Mouse (Mus musculus): Measurements from ENCODE around the gene Platr25. TPM values are rescaled to one million over a fixed set of nuclear protein-coding genes. Genes with fewer than 3 reads are reported as not detected.
A peak's percentile ranks its signal among the peaks of the same experiment; 100 is the strongest.
"Not testable (repeated sequence)": the region's sequence is repeated elsewhere in the genome, so short reads cannot be mapped to it uniquely, and the experiment has no call there.

Gene Platr25
- polyA plus RNA-seq, 1 experiment from 2014 or later, result 23.5 TPM

GRCm38 (mm10) chr13:62684608-62685286 is 75.8 kb downstream of the Platr25 start:
- Histone ChIP-seq H3K9ac (ENCODE audit: low read length) (peak overlapping the region; percentile 68), H3K4me2 (ENCODE audit: low read depth, low read length) (peak overlapping the region; percentile 51), H3K4me3 (replicated peaks; ENCODE audit: low read length) (peak overlapping the region; percentile 54)
- not testable (repeated sequence) for H3K4me1 ChIP-seq (ENCODE audit: control insufficient read depth, insufficient read depth, low read length); H3K9me3 ChIP-seq (replicated peaks; ENCODE audit: control insufficient read depth, low read length); H3K36me3 ChIP-seq (ENCODE audit: control insufficient read depth, insufficient read depth, low read length); H3K27ac ChIP-seq (ENCODE audit: low read length); H3K27me3 ChIP-seq (ENCODE audit: control insufficient read depth, insufficient read depth, low read length)
- WGBS, result 1% methylated on average over 17 of the region's 20 CpGs
- ATAC-seq (ENCODE audit: insufficient read depth, low FRiP score), result peak; percentile 94

- WGBS, result 20% methylated on average over 8 of the region's 8 CpGs
- Histone ChIP-seq H3K4me1 (ENCODE audit: control insufficient read depth, insufficient read depth, low read length) (no peaks in the 10 kb centered on the region), H3K9ac (ENCODE audit: low read length) (peak overlapping the region; percentile 73), H3K4me3 (replicated peaks; ENCODE audit: low read length) (peak overlapping the region; percentile 60), H3K9me3 (replicated peaks; ENCODE audit: control insufficient read depth, low read length) (no peaks in the 10 kb centered on the region), H3K27me3 (ENCODE audit: control insufficient read depth, insufficient read depth, low read length) (no peaks in the 10 kb centered on the region), H3K4me2 (ENCODE audit: low read depth, low read length) (peak overlapping the region; percentile 54), H3K36me3 (ENCODE audit: control insufficient read depth, insufficient read depth, low read length) (no peaks in the 10 kb centered on the region), H3K27ac (ENCODE audit: low read length) (no peak overlapping the region)
- ATAC-seq (ENCODE audit: insufficient read depth, low FRiP score), result no peak; the same call in 1 of the 2 replicates
These were observed 107.2 kb downstream of the Platr25 start for GRCm38 (mm10) chr13:62653369-62653743.

GRCm38 (mm10) chr13:62652681-62653368 is 107.7 kb downstream of the Platr25 start:
- Histone ChIP-seq H3K4me3 (replicated peaks; ENCODE audit: low read length) (peak overlapping the region; percentile 60), H3K4me2 (ENCODE audit: low read depth, low read length) (peak overlapping the region; percentile 54), H3K9ac (ENCODE audit: low read length) (peak overlapping the region; percentile 73)
- not testable (repeated sequence) for H3K4me1 ChIP-seq (ENCODE audit: control insufficient read depth, insufficient read depth, low read length); H3K9me3 ChIP-seq (replicated peaks; ENCODE audit: control insufficient read depth, low read length); H3K27me3 ChIP-seq (ENCODE audit: control insufficient read depth, insufficient read depth, low read length); H3K27ac ChIP-seq (ENCODE audit: low read length); H3K36me3 ChIP-seq (ENCODE audit: control insufficient read depth, insufficient read depth, low read length)
- 1% methylated on average over 16 of the region's 16 CpGs for WGBS
- ATAC-seq (ENCODE audit: insufficient read depth, low FRiP score), result peak; percentile 98

GRCm38 (mm10) chr13:62627071-62627470 is 133.4 kb downstream of the Platr25 start:
- not testable (repeated sequence) for H3K27ac ChIP-seq (ENCODE audit: low read length); ATAC-seq (ENCODE audit: insufficient read depth, low FRiP score); H3K9ac ChIP-seq (ENCODE audit: low read length); H3K36me3 ChIP-seq (ENCODE audit: control insufficient read depth, insufficient read depth, low read length); H3K27me3 ChIP-seq (ENCODE audit: control insufficient read depth, insufficient read depth, low read length); H3K4me2 ChIP-seq (ENCODE audit: low read depth, low read length); H3K4me1 ChIP-seq (ENCODE audit: control insufficient read depth, insufficient read depth, low read length); H3K9me3 ChIP-seq (replicated peaks; ENCODE audit: control insufficient read depth, low read length); H3K4me3 ChIP-seq (replicated peaks; ENCODE audit: low read length)
- WGBS, result 34% methylated on average over 1 of the region's 1 CpGs

GRCm38 (mm10) chr13:62624277-62624665 is 136.2 kb downstream of the Platr25 start:
- 5% methylated on average over 7 of the region's 7 CpGs for WGBS
- not testable (repeated sequence) for H3K4me1 ChIP-seq (ENCODE audit: control insufficient read depth, insufficient read depth, low read length); H3K36me3 ChIP-seq (ENCODE audit: control insufficient read depth, insufficient read depth, low read length); H3K27ac ChIP-seq (ENCODE audit: low read length); H3K27me3 ChIP-seq (ENCODE audit: control insufficient read depth, insufficient read depth, low read length); H3K9me3 ChIP-seq (replicated peaks; ENCODE audit: control insufficient read depth, low read length)
- peak overlapping the region; percentile 57 for H3K4me2 ChIP-seq (ENCODE audit: low read depth, low read length)
- ATAC-seq (ENCODE audit: insufficient read depth, low FRiP score), result peak; percentile 60; the same call in 1 of the 2 replicates
- peak overlapping the region; percentile 78; the same call in 1 of the 2 replicates for H3K9ac ChIP-seq (ENCODE audit: low read length)
- H3K4me3 ChIP-seq (replicated peaks; ENCODE audit: low read length), result peak overlapping the region; percentile 59

DNA sequence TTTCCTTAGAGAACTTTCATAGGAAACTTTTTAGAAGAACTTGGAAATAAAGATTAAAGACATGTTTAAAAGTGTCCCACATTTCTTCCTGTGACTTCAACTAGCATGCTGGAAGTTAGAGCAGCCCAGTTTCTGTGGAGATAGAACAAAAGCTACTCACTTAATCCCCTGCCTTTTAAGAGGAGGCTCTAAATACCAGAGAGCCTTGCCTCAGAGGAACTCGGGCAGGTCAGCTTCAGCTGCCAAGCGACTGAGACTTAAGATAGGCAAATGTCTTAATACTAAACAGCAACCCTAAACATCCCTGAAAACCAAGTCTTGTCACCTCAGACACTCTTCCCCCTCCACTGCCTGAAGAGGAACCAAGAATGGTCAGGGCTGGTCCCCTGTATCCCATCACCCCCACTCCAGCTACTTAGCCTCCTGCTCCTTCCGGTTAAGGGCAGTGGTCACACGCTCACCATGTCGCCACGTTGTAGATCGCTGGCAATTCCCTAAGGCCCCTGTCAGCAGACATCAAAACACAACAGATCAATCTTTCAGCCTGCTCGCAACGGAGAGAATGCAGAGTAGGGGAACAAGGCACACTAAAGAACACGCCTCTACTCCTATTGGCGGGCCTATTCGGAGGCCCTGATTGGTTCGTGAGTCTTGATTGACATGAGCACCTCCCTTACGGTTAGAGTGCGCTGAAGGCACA is 136.8 kb downstream of the Platr25 start, which contains the start of gene 6720489N17Rik:
Gene 6720489N17Rik, minus strand, starts transcription at position 606 of the 700 bp plus-strand sequence.
- WGBS, result 1% methylated on average over 15 of the region's 15 CpGs
- Histone ChIP-seq H3K9ac (ENCODE audit: low read length) (peak within 1 kb of the TSS; percentile 78), H3K4me3 (replicated peaks; ENCODE audit: low read length) (peak within 1 kb of the TSS; percentile 59), H3K4me2 (ENCODE audit: low read depth, low read length) (peak within 1 kb of the TSS; percentile 57)
- H3K27me3 ChIP-seq (ENCODE audit: control insufficient read depth, insufficient read depth, low read length); H3K27ac ChIP-seq (ENCODE audit: low read length); H3K4me1 ChIP-seq (ENCODE audit: control insufficient read depth, insufficient read depth, low read length); H3K36me3 ChIP-seq (ENCODE audit: control insufficient read depth, insufficient read depth, low read length); H3K9me3 ChIP-seq (replicated peaks; ENCODE audit: control insufficient read depth, low read length): not testable (repeated sequence)
- ATAC-seq (ENCODE audit: insufficient read depth, low FRiP score), result peak; percentile 100

MicroRNAs encoded within 50 kb of the gene (microRNA counts, 519-probe panel; counts per million panel counts)
- not detected for microRNA mmu-miR-713

Small RNAs within 50 kb of the gene (microRNA-seq; reads per million reads assigned to microRNA genes)
- gene Gm24020 (not detected), gene Gm24588 (not detected), gene Mir713 (not detected)

Other genes starting within 250 kb of the Platr25 start
- not detected in 2 replicates for gene Zfp935, start 202.2 kb downstream of the Platr25 start, polyA plus RNA-seq (2015; fragmentation: Nextera tagmentation; extraction: Ambion mirVana)
- 13.4 and 14.8 TPM in 2 replicates for gene Zfp934, start 189.5 kb downstream of the Platr25 start, polyA plus RNA-seq (2015; fragmentation: Nextera tagmentation; extraction: Ambion mirVana)
- 10.1 and 10.3 TPM in 2 replicates for gene 6720489N17Rik, start 136.5 kb downstream of the Platr25 start, polyA plus RNA-seq (2015; fragmentation: Nextera tagmentation; extraction: Ambion mirVana)
- gene Gm5141, start 25.1 kb upstream of the Platr25 start, polyA plus RNA-seq (2015; fragmentation: Nextera tagmentation; extraction: Ambion mirVana), result 10.1 and 10.4 TPM in 2 replicates
- gene Fbp2, start 97.7 kb upstream of the Platr25 start, polyA plus RNA-seq (2015; fragmentation: Nextera tagmentation; extraction: Ambion mirVana), result 112 and 124 TPM in 2 replicates
- gene Fbp1, start 127.6 kb upstream of the Platr25 start, polyA plus RNA-seq (2015; fragmentation: Nextera tagmentation; extraction: Ambion mirVana), result 4.1 and 4.2 TPM in 2 replicates
- gene 2010111I01Rik, start 204.2 kb upstream of the Platr25 start, polyA plus RNA-seq (2015; fragmentation: Nextera tagmentation; extraction: Ambion mirVana), result 119 and 131 TPM in 2 replicates

Data from stomach, embryonic 16.5 days (tissue).